Mouse (Mus musculus): Measurements from ENCODE around the gene Rpf2. TPM values are rescaled to one million over a fixed set of nuclear protein-coding genes. Genes with fewer than 3 reads are reported as not detected.

The Rpf2 gene
- polyA plus RNA-seq, 1 experiment from 2014 or later, result 76.7 TPM

GRCm38 (mm10) chr10:40275991-40276390 is 29.2 kb upstream of the Rpf2 start:
- H3K27me3 ChIP-seq (replicated peaks; ENCODE audit: control insufficient read depth, insufficient read depth, low read length), result no peaks in the 10 kb centered on the region
- H3K9me3 ChIP-seq (ENCODE audit: control insufficient read depth, low read length), result no peaks in the 10 kb centered on the region
- 78% methylated on average over 7 of the region's 7 CpGs for WGBS
- no peak overlapping the region for H3K4me2 ChIP-seq (ENCODE audit: low read length)
- no peak for ATAC-seq
- no peak overlapping the region for H3K4me3 ChIP-seq (replicated peaks; ENCODE audit: low read length)
- no peak overlapping the region for H3K9ac ChIP-seq (replicated peaks; ENCODE audit: low read depth, low read length)
- H3K36me3 ChIP-seq (ENCODE audit: control insufficient read depth, insufficient read depth), result no peaks in the 10 kb centered on the region
- no peak overlapping the region for H3K27ac ChIP-seq (ENCODE audit: low read length)
- no peaks in the 10 kb centered on the region for H3K4me1 ChIP-seq (replicated peaks; ENCODE audit: control insufficient read depth, insufficient read depth, low read length)

- Histone ChIP-seq H3K4me1 (replicated peaks; ENCODE audit: control insufficient read depth, insufficient read depth, low read length) (no peaks in the 10 kb centered on the region), H3K4me2 (ENCODE audit: low read length) (no peak overlapping the region), H3K27ac (ENCODE audit: low read length) (no peak overlapping the region), H3K36me3 (ENCODE audit: control insufficient read depth, insufficient read depth) (no peaks in the 10 kb centered on the region), H3K27me3 (replicated peaks; ENCODE audit: control insufficient read depth, insufficient read depth, low read length) (no peaks in the 10 kb centered on the region), H3K9me3 (ENCODE audit: control insufficient read depth, low read length) (no peaks in the 10 kb centered on the region), H3K4me3 (replicated peaks; ENCODE audit: low read length) (no peak overlapping the region), H3K9ac (replicated peaks; ENCODE audit: low read depth, low read length) (no peak overlapping the region)
- no peak for ATAC-seq
- WGBS, result 88% methylated on average over 5 of the region's 5 CpGs
These were observed 27.1 kb upstream of the Rpf2 start for GRCm38 (mm10) chr10:40273938-40274337.

- H3K4me2 ChIP-seq (ENCODE audit: low read length), result no peak overlapping the region
These were observed 24.4 kb upstream of the Rpf2 start for GRCm38 (mm10) chr10:40271216-40271615.

GRCm38 (mm10) chr10:40264920-40265319 is 18.1 kb upstream of the Rpf2 start:
- no peak overlapping the region for H3K4me3 ChIP-seq (replicated peaks; ENCODE audit: low read length)

More at GRCm38 (mm10) chr10:40271216-40271615, 24.4 kb upstream of the Rpf2 start:
- ATAC-seq, result no peak
- H3K4me3 ChIP-seq (replicated peaks; ENCODE audit: low read length), result no peak overlapping the region
- no peaks in the 10 kb centered on the region for H3K9me3 ChIP-seq (ENCODE audit: control insufficient read depth, low read length)
- H3K4me1 ChIP-seq (replicated peaks; ENCODE audit: control insufficient read depth, insufficient read depth, low read length), result no peaks in the 10 kb centered on the region
- WGBS, result 88% methylated on average over 3 of the region's 3 CpGs
- H3K27me3 ChIP-seq (replicated peaks; ENCODE audit: control insufficient read depth, insufficient read depth, low read length), result no peaks in the 10 kb centered on the region
- no peaks in the 10 kb centered on the region for H3K36me3 ChIP-seq (ENCODE audit: control insufficient read depth, insufficient read depth)
- H3K9ac ChIP-seq (replicated peaks; ENCODE audit: low read depth, low read length), result no peak overlapping the region
- no peak overlapping the region for H3K27ac ChIP-seq (ENCODE audit: low read length)

GRCm38 (mm10) chr10:40263691-40264090 is 16.9 kb upstream of the Rpf2 start:
- Histone ChIP-seq H3K36me3 (ENCODE audit: control insufficient read depth, insufficient read depth) (no peaks in the 10 kb centered on the region), H3K4me1 (replicated peaks; ENCODE audit: control insufficient read depth, insufficient read depth, low read length) (peaks cover under 1% of the 10 kb centered on the region; the same call in 1 of the 2 replicates), H3K9me3 (ENCODE audit: control insufficient read depth, low read length) (no peaks in the 10 kb centered on the region), H3K27me3 (replicated peaks; ENCODE audit: control insufficient read depth, insufficient read depth, low read length) (no peaks in the 10 kb centered on the region), H3K27ac (ENCODE audit: low read length) (no peak overlapping the region), H3K9ac (replicated peaks; ENCODE audit: low read depth, low read length) (no peak overlapping the region), H3K4me2 (ENCODE audit: low read length) (no peak overlapping the region), H3K4me3 (replicated peaks; ENCODE audit: low read length) (no peak overlapping the region)
- WGBS, result 67% methylated on average over 4 of the region's 4 CpGs
- ATAC-seq, result no peak

More at GRCm38 (mm10) chr10:40264920-40265319, 18.1 kb upstream of the Rpf2 start:
- Histone ChIP-seq H3K4me2 (ENCODE audit: low read length) (no peak overlapping the region), H3K9ac (replicated peaks; ENCODE audit: low read depth, low read length) (no peak overlapping the region), H3K36me3 (ENCODE audit: control insufficient read depth, insufficient read depth) (no peaks in the 10 kb centered on the region), H3K4me1 (replicated peaks; ENCODE audit: control insufficient read depth, insufficient read depth, low read length) (no peaks in the 10 kb centered on the region), H3K27ac (ENCODE audit: low read length) (no peak overlapping the region), H3K27me3 (replicated peaks; ENCODE audit: control insufficient read depth, insufficient read depth, low read length) (no peaks in the 10 kb centered on the region), H3K9me3 (ENCODE audit: control insufficient read depth, low read length) (no peaks in the 10 kb centered on the region)
- WGBS, result 87% methylated on average over 3 of the region's 3 CpGs
- no peak for ATAC-seq

- Histone ChIP-seq H3K9me3 (ENCODE audit: control insufficient read depth, low read length) (no peaks in the 10 kb centered on the region), H3K9ac (replicated peaks; ENCODE audit: low read depth, low read length) (no peak overlapping the region), H3K4me2 (ENCODE audit: low read length) (no peak overlapping the region), H3K27ac (ENCODE audit: low read length) (no peak overlapping the region), H3K4me1 (replicated peaks; ENCODE audit: control insufficient read depth, insufficient read depth, low read length) (peaks cover 2% of the 10 kb centered on the region; the same call in 1 of the 2 replicates), H3K4me3 (replicated peaks; ENCODE audit: low read length) (no peak overlapping the region), H3K27me3 (replicated peaks; ENCODE audit: control insufficient read depth, insufficient read depth, low read length) (no peaks in the 10 kb centered on the region), H3K36me3 (ENCODE audit: control insufficient read depth, insufficient read depth) (no peaks in the 10 kb centered on the region)
- ATAC-seq, result no peak
- 87% methylated on average over 6 of the region's 6 CpGs for WGBS
These were observed 15.4 kb upstream of the Rpf2 start for GRCm38 (mm10) chr10:40262200-40262599.

GRCm38 (mm10) chr10:40260305-40260704 is 13.5 kb upstream of the Rpf2 start:
- Histone ChIP-seq H3K4me2 (ENCODE audit: low read length) (no peak overlapping the region), H3K27me3 (replicated peaks; ENCODE audit: control insufficient read depth, insufficient read depth, low read length) (no peaks in the 10 kb centered on the region), H3K4me1 (replicated peaks; ENCODE audit: control insufficient read depth, insufficient read depth, low read length) (peaks cover 6% of the 10 kb centered on the region), H3K36me3 (ENCODE audit: control insufficient read depth, insufficient read depth) (no peaks in the 10 kb centered on the region), H3K9me3 (ENCODE audit: control insufficient read depth, low read length) (no peaks in the 10 kb centered on the region), H3K27ac (ENCODE audit: low read length) (no peak overlapping the region), H3K9ac (replicated peaks; ENCODE audit: low read depth, low read length) (no peak overlapping the region), H3K4me3 (replicated peaks; ENCODE audit: low read length) (no peak overlapping the region)
- ATAC-seq, result no peak
- 56% methylated on average over 5 of the region's 5 CpGs for WGBS

- Histone ChIP-seq H3K4me3 (replicated peaks; ENCODE audit: low read length) (no peak overlapping the region), H3K9ac (replicated peaks; ENCODE audit: low read depth, low read length) (no peak overlapping the region), H3K27ac (ENCODE audit: low read length) (no peak overlapping the region), H3K27me3 (replicated peaks; ENCODE audit: control insufficient read depth, insufficient read depth, low read length) (no peaks in the 10 kb centered on the region), H3K4me1 (replicated peaks; ENCODE audit: control insufficient read depth, insufficient read depth, low read length) (peaks cover 6% of the 10 kb centered on the region), H3K4me2 (ENCODE audit: low read length) (no peak overlapping the region), H3K9me3 (ENCODE audit: control insufficient read depth, low read length) (no peaks in the 10 kb centered on the region), H3K36me3 (ENCODE audit: control insufficient read depth, insufficient read depth) (no peaks in the 10 kb centered on the region)
- WGBS, result 29% methylated on average over 8 of the region's 8 CpGs
- no peak for ATAC-seq
These were observed 12.7 kb upstream of the Rpf2 start for GRCm38 (mm10) chr10:40259542-40259941.

GRCm38 (mm10) chr10:40258976-40259375 is 12.1 kb upstream of the Rpf2 start:
- Histone ChIP-seq H3K9me3 (ENCODE audit: control insufficient read depth, low read length) (no peaks in the 10 kb centered on the region), H3K36me3 (ENCODE audit: control insufficient read depth, insufficient read depth) (no peaks in the 10 kb centered on the region), H3K4me1 (replicated peaks; ENCODE audit: control insufficient read depth, insufficient read depth, low read length) (peaks cover 6% of the 10 kb centered on the region), H3K9ac (replicated peaks; ENCODE audit: low read depth, low read length) (no peak overlapping the region), H3K27ac (ENCODE audit: low read length) (peak overlapping the region; percentile 90), H3K4me2 (ENCODE audit: low read length) (peak overlapping the region; percentile 62), H3K4me3 (replicated peaks; ENCODE audit: low read length) (no peak overlapping the region), H3K27me3 (replicated peaks; ENCODE audit: control insufficient read depth, insufficient read depth, low read length) (no peaks in the 10 kb centered on the region)
- ATAC-seq, result no peak
- WGBS, result 2% methylated on average over 5 of the region's 5 CpGs

GRCm38 (mm10) chr10:40258401-40258966 is 11.6 kb upstream of the Rpf2 start:
- WGBS, result under 1% methylated on average over 12 of the region's 12 CpGs
- Histone ChIP-seq H3K27me3 (replicated peaks; ENCODE audit: control insufficient read depth, insufficient read depth, low read length) (no peaks in the 10 kb centered on the region), H3K9ac (replicated peaks; ENCODE audit: low read depth, low read length) (peak overlapping the region; percentile 16; the same call in 1 of the 2 replicates), H3K4me2 (ENCODE audit: low read length) (peak overlapping the region; percentile 62), H3K4me1 (replicated peaks; ENCODE audit: control insufficient read depth, insufficient read depth, low read length) (peaks cover 6% of the 10 kb centered on the region), H3K27ac (ENCODE audit: low read length) (peak overlapping the region; percentile 90), H3K4me3 (replicated peaks; ENCODE audit: low read length) (peak overlapping the region; percentile 73), H3K36me3 (ENCODE audit: control insufficient read depth, insufficient read depth) (0 out of 2 replicates have a peak, but pooled peaks cover under 1% of the 10 kb centered on the region), H3K9me3 (ENCODE audit: control insufficient read depth, low read length) (no peaks in the 10 kb centered on the region)
- peak; percentile 73 for ATAC-seq

All from forebrain, embryonic 16.5 days (tissue).